Comparison of ENCODE assay signal across 33 mouse cellular contexts in genomic region chr3:135634275-135634674, GRCm38 (mm10).
"Had no signal": no experiment of that assay in that cellular context is flagged by ENCODE, and none has a peak within 500 bp of the region (broad histone marks: within the 10 kb centered on the region; RNA-seq: fewer than 3 reads in every experiment).

No protein-coding gene starts in this region.

- H3K4me1 ChIP-seq: hindbrain, embryonic 12.5 days; hindbrain, embryonic 15.5 days had no signal

- H3K27me3 ChIP-seq: heart, embryonic 12.5 days; heart, embryonic 13.5 days; heart, embryonic 15.5 days; hindbrain, embryonic 12.5 days; hindbrain, embryonic 13.5 days; hindbrain, embryonic 15.5 days; intestine, embryonic 15.5 days; kidney, embryonic 15.5 days had no signal

- H3K36me3 ChIP-seq: hindbrain, embryonic 12.5 days; hindbrain, embryonic 13.5 days; hindbrain, embryonic 15.5 days; intestine, embryonic 15.5 days had no signal

- H3K4me2 ChIP-seq: heart, embryonic 11.5 days; heart, embryonic 12.5 days; heart, embryonic 13.5 days; heart, embryonic 15.5 days; hindbrain, embryonic 12.5 days; hindbrain, embryonic 13.5 days; hindbrain, embryonic 14.5 days; hindbrain, embryonic 15.5 days; intestine, embryonic 15.5 days; kidney, embryonic 15.5 days had no signal

- H3K4me3 ChIP-seq: heart, embryonic 12.5 days; heart, embryonic 13.5 days; heart, embryonic 15.5 days; hindbrain, embryonic 10.5 days; hindbrain, embryonic 12.5 days; hindbrain, embryonic 13.5 days; hindbrain, embryonic 15.5 days; intestine, embryonic 15.5 days; kidney, embryonic 15.5 days; layer of hippocampus, adult 2 months; left cerebral cortex, adult 2 months had no signal

- DNase-seq: heart, postnatal 10 days; heart, postnatal 14 days; heart, postnatal 36 days; heart, postnatal 4 days; kidney, adult 11 months; kidney, adult 18-20 months; kidney, adult 2 months; kidney, adult 8-10 months; kidney, adult 9 months; kidney, postnatal 10 days; kidney, postnatal 14 days; kidney, postnatal 25 days; kidney, postnatal 36 days; kidney, postnatal 4 days; layer of hippocampus, adult 9-11 months; layer of hippocampus, postnatal 36 days had no signal

- ATAC-seq: hindbrain, embryonic 16.5 days; hindbrain, postnatal 0 days; inflammation-experienced regulatory T-cells, adult 6 months had no signal

- H3K9ac ChIP-seq: heart, embryonic 12.5 days; heart, embryonic 13.5 days; heart, embryonic 15.5 days; hindbrain, embryonic 12.5 days; hindbrain, embryonic 13.5 days; hindbrain, embryonic 14.5 days; hindbrain, embryonic 15.5 days; intestine, embryonic 15.5 days; kidney, embryonic 15.5 days had no signal

- H3K9me3 ChIP-seq: heart, embryonic 12.5 days; heart, embryonic 13.5 days; heart, embryonic 15.5 days; hindbrain, embryonic 10.5 days; hindbrain, embryonic 12.5 days; hindbrain, embryonic 13.5 days; hindbrain, embryonic 15.5 days; intestine, embryonic 15.5 days; kidney, embryonic 15.5 days had no signal

- H3K27ac ChIP-seq: heart, embryonic 13.5 days; heart, embryonic 15.5 days; hindbrain, embryonic 10.5 days; hindbrain, embryonic 12.5 days; hindbrain, embryonic 13.5 days; hindbrain, embryonic 14.5 days; hindbrain, embryonic 15.5 days; hindbrain, postnatal 0 days; intestine, embryonic 15.5 days; kidney, embryonic 15.5 days; kidney, postnatal 0 days; layer of hippocampus, adult 2 months; left cerebral cortex, adult 2 months had no signal
